Mouse (Mus musculus): ENCODE measurements at regions not wholly inside any gene's neighbourhood (a gene's known extent, or its start where the extent isn't known, plus 50 kb on each side); places are given as distances from the start of the nearest gene placed in this dataset.

- TF ChIP-seq CTCF (IDR thresholded peaks at IDR 0.05; ENCODE audit: low read depth, low read length) (no peak), EP300 (IDR thresholded peaks at IDR 0.05; ENCODE audit: insufficient read depth, low read depth, low read length) (no peak)
Observed at GRCm38 (mm10) chr19:25922052-25922451, 249.8 kb downstream of the Dmrt2 start.

Data from ES-Bruce4 (cell line).